Mouse (Mus musculus): ENCODE measurements around the gene Lrp11. TPM values are rescaled to one million over a fixed set of nuclear protein-coding genes. Genes with fewer than 3 reads are reported as not detected.

Lrp11 gene
- polyA plus RNA-seq, 1 experiment = 2.9 TPM

- TF ChIP-seq CTCF (IDR thresholded peaks at IDR 0.05; ENCODE audit: low read depth, low read length) (no peak), POLR2A (IDR thresholded peaks at IDR 0.05; ENCODE audit: borderline replicate concordance, low read depth, low read length) (no peak)
- Histone ChIP-seq H3K4me1 (ENCODE audit: control insufficient read depth, insufficient read depth, low read length) (peaks cover 15% of the 10 kb centered on the region), H3K27ac (ENCODE audit: insufficient read depth, low read depth, low read length) (peak overlapping the region; percentile 39), H3K4me3 (ENCODE audit: insufficient read depth, low read length) (peak overlapping the region; percentile 99)
Measured at GRCm38 (mm10) chr10:7662471-7663141, 73.0 kb downstream of the Lrp11 start.

GRCm38 (mm10) chr10:7663159-7664026 is 73.8 kb downstream of the Lrp11 start:
- Histone ChIP-seq H3K27ac (ENCODE audit: insufficient read depth, low read depth, low read length) (peak overlapping the region; percentile 55), H3K4me1 (ENCODE audit: control insufficient read depth, insufficient read depth, low read length) (peaks cover 15% of the 10 kb centered on the region), H3K4me3 (ENCODE audit: insufficient read depth, low read length) (peak overlapping the region; percentile 99)
- peak; percentile 52; the same call in 1 of the 2 replicates for TF ChIP-seq POLR2A (IDR thresholded peaks at IDR 0.05; ENCODE audit: borderline replicate concordance, low read depth, low read length)
- TF ChIP-seq CTCF (IDR thresholded peaks at IDR 0.05; ENCODE audit: low read depth, low read length) = no peak

- Histone ChIP-seq H3K4me1 (ENCODE audit: control insufficient read depth, insufficient read depth, low read length) (peaks cover 15% of the 10 kb centered on the region), H3K27ac (ENCODE audit: insufficient read depth, low read depth, low read length) (no peak overlapping the region), H3K4me3 (ENCODE audit: insufficient read depth, low read length) (peak overlapping the region; percentile 99)
- no peak for TF ChIP-seq CTCF (IDR thresholded peaks at IDR 0.05; ENCODE audit: low read depth, low read length)
- no peak for TF ChIP-seq POLR2A (IDR thresholded peaks at IDR 0.05; ENCODE audit: borderline replicate concordance, low read depth, low read length)
Measured at GRCm38 (mm10) chr10:7664027-7664526, 74.5 kb downstream of the Lrp11 start.

DNA sequence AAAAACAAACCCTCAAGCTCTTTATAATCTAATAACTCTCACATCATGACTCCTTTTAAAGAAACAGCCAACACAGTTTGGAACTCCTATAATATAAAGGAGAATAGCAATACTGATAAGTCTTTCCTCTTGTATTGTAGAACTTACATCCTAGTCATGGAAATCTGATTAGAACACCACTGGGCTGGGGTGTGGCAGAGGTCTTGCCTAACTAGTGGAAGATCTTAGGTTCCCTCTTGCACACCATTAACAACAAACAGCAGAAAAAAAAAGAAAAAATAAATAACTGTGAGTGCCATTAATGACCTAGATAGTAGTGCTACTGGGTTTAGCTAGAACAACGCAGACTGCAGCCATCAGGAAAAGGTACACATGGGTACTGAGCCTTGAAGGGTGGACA is 75.3 kb downstream of the Lrp11 start:
- peaks cover 13% of the 10 kb centered on the region for H3K4me1 ChIP-seq (ENCODE audit: control insufficient read depth, insufficient read depth, low read length)
- H3K4me3 ChIP-seq (ENCODE audit: insufficient read depth, low read length) = no peak overlapping the region
- H3K27ac ChIP-seq (ENCODE audit: insufficient read depth, low read depth, low read length) = no peak overlapping the region
- no peak for TF ChIP-seq POLR2A (IDR thresholded peaks at IDR 0.05; ENCODE audit: borderline replicate concordance, low read depth, low read length)

DNA sequence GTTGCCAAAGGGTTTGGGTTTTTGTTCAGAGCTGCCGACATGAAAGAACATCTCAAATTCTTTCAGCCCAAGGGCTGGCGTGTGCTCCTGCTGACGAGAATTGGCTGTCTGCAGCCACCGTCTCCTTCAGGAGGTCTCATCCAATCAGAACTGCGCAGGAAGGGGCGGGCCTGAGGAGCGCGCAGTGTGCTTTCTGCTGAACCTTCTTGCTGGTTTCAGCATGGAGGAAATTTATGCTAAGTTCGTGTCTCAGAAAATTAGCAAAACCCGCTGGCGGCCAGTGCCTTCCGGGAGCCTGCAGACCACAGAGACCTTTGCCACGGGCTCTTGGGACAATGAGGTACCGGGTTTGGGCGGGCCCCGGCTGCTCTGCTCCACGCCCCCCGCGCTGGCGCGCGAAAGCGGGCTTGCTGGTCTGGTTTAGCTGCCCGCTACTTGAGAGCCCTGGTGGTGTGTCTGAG is 77.8 kb downstream of the Lrp11 start, which contains the start of gene Nup43:
TSS of gene Nup43 (plus strand) at position 162 of the 461 bp plus-strand sequence.
- Histone ChIP-seq H3K4me1 (ENCODE audit: control insufficient read depth, insufficient read depth, low read length) (peaks cover 13% of the 10 kb centered on the region), H3K4me3 (ENCODE audit: insufficient read depth, low read length) (peak within 1 kb of the TSS; percentile 79), H3K27ac (ENCODE audit: insufficient read depth, low read depth, low read length) (peak within 1 kb of the TSS; percentile 63)
- TF ChIP-seq CTCF (IDR thresholded peaks at IDR 0.05; ENCODE audit: low read depth, low read length) = no peak
- TF ChIP-seq POLR2A (IDR thresholded peaks at IDR 0.05; ENCODE audit: borderline replicate concordance, low read depth, low read length) = no peak

- TF ChIP-seq POLR2A (IDR thresholded peaks at IDR 0.05; ENCODE audit: borderline replicate concordance, low read depth, low read length) (no peak), CTCF (IDR thresholded peaks at IDR 0.05; ENCODE audit: low read depth, low read length) (no peak)
- Histone ChIP-seq H3K4me1 (ENCODE audit: control insufficient read depth, insufficient read depth, low read length) (0 out of 2 replicates have a peak, but pooled peaks cover 2% of the 10 kb centered on the region), H3K4me3 (ENCODE audit: insufficient read depth, low read length) (no peak overlapping the region), H3K27ac (ENCODE audit: insufficient read depth, low read depth, low read length) (no peak overlapping the region)
Measured at GRCm38 (mm10) chr10:7673673-7674072, 84.1 kb downstream of the Lrp11 start.

Other genes starting within 250 kb of the Lrp11 start
- gene Ulbp1, start 116.2 kb upstream of the Lrp11 start, polyA plus RNA-seq (2012; ENCODE audit: insufficient read depth, insufficient read length, missing spikeins) = 18.3 and 18.6 TPM in 2 replicates
- gene Nup43, start 77.7 kb downstream of the Lrp11 start, polyA plus RNA-seq (2012; ENCODE audit: insufficient read depth, insufficient read length, missing spikeins) = 7.1 and 7.6 TPM in 2 replicates
- 44.5 and 49.0 TPM in 2 replicates for gene Pcmt1, start 91.3 kb downstream of the Lrp11 start, polyA plus RNA-seq (2012; ENCODE audit: insufficient read depth, insufficient read length, missing spikeins)
- gene Lats1, start 91.4 kb downstream of the Lrp11 start, polyA plus RNA-seq (2012; ENCODE audit: insufficient read depth, insufficient read length, missing spikeins) = 16.1 and 18.9 TPM in 2 replicates
- gene Katna1, start 136.2 kb downstream of the Lrp11 start, polyA plus RNA-seq (2012; ENCODE audit: insufficient read depth, insufficient read length, missing spikeins) = 51.3 and 51.9 TPM in 2 replicates
- 53.7 and 61.3 TPM in 2 replicates for gene Ginm1, start 203.0 kb downstream of the Lrp11 start, polyA plus RNA-seq (2012; ENCODE audit: insufficient read depth, insufficient read length, missing spikeins)
- 30.2 and 31.5 TPM in 2 replicates for gene Ppil4, start 203.1 kb downstream of the Lrp11 start, polyA plus RNA-seq (2012; ENCODE audit: insufficient read depth, insufficient read length, missing spikeins)
- gene Zc3h12d, start 242.7 kb downstream of the Lrp11 start, polyA plus RNA-seq (2012; ENCODE audit: insufficient read depth, insufficient read length, missing spikeins) = 27.6 and 29.5 TPM in 2 replicates